Mouse (Mus musculus): ENCODE data around the gene Dnaja3. TPM values are rescaled to one million over a fixed set of nuclear protein-coding genes. Genes with fewer than 3 reads are reported as not detected.
A peak's percentile ranks its signal among the peaks of the same experiment; 100 is the strongest.
"Not testable (repeated sequence)": the region's sequence is repeated elsewhere in the genome, so short reads cannot be mapped to it uniquely, and the experiment has no call there.

Gene Dnaja3
- total RNA-seq, 2 experiments from 2014 or later = 56.9 to 62.2 TPM

DNA sequence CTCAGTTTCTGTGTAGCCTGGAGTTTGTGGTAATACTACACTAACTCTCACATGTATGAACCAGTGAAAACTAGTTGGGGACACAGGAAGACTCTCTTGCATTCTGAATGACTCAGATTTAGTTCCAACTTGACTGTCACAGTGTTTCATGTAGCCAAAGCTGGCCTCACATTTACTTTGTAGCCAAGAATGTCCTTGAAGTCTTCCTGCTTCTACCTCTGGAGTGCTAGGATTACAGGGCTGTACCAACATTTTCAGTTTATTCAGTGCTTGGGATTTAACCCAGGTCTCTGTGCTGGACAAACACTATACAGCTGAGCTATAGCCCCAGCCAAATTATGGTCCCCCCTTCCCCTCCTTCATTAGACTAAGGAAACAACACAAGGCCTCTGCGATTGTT, 102.4 kb downstream of the Dnaja3 start:
- no peak for DNase-seq (ENCODE audit: extremely low spot score in 1 of 2, low spot score in 2 of 2)
- no peak for TF ChIP-seq CTCF (IDR thresholded peaks at IDR 0.05)
- intact Hi-C loops (cut with DNase I) = no loop called here
- Histone ChIP-seq H3K27ac (no peak overlapping the region), H3K4me3 (no peak overlapping the region)

DNA sequence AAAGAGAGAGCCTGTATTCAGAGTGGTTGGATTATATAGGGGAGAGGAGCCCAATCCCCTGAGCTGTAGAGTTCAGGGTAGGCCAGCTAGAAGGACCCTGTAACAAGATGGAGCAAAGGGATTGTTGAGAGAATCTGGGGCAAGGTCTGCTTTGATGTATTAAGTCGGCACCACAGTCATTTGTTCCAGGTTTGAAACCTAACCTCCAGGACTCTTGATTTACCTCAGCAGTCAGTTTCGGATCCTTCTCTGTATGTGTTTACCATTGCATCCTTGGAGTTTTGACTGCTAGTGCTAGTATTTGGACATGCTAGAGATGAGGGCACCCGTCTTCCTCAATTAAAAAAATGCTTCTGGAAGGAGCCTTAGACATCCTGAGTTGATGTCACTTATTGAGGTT, 112.4 kb downstream of the Dnaja3 start:
- DNase-seq (ENCODE audit: extremely low spot score in 1 of 2, low spot score in 2 of 2) = no peak
- H3K4me3 ChIP-seq = no peak overlapping the region
- intact Hi-C loops (cut with DNase I) = no loop called here
- no peak overlapping the region for H3K27ac ChIP-seq
- TF ChIP-seq CTCF (IDR thresholded peaks at IDR 0.05) = no peak

DNA sequence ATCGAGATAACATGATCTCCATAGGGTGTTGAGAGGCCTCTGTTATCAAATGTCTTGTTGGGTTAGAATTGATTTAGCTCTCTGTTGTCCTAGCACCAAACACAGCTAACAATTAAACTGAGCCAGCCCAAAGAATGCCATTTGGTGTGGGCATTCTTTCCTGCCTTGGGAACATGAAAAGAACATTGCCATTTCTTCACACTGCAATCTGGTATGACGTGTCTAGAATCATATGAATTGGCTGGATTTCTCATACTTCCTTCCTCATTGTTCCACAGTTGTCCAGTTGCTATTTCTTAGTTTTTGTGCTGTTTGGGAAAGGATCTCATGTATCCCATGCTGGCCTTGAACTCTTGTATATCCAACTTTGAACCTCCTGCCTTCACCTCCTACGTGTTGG, 114.3 kb downstream of the Dnaja3 start:
- intact Hi-C loops (cut with DNase I) = no loop called here
- DNase-seq (ENCODE audit: extremely low spot score in 1 of 2, low spot score in 2 of 2) = no peak
- no peak for TF ChIP-seq CTCF (IDR thresholded peaks at IDR 0.05)
- no peak overlapping the region for H3K27ac ChIP-seq
- no peak overlapping the region for H3K4me3 ChIP-seq

DNA sequence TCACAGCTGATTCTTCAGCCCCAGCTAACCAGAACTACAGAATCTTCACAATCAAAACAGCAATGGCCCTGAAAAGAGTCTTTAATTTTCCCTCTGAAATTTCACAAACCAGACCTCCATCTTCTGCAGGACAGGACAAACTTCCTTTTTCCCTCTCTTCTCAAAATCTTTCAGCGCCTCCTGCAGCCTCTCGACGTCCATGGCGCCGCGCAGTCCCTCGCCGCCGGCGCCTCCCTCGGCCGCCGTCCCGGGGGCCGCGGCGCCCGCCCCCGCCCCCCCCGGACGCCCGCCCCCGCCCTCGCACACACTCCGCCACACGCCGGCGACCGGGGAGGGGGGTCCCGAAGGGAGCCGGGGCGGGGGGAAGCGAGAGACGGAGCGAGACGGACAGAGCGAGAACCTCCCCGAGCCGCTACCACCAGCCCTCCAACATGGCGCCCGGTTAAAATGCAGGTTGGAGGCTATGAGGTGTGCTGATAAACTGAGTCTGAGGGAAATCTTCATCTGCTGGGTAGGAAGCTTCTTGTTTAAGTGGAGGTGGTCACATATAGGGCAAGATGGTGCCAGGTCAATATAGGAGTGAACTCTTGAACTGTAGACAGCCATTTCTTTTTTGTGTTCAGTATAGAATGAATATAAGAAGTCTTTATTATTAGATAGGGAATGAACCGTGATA, 117.0 kb downstream of the Dnaja3 start:
- intact Hi-C loops (cut with DNase I); DNase-seq (ENCODE audit: extremely low spot score in 1 of 2, low spot score in 2 of 2): not testable (repeated sequence)
- Histone ChIP-seq H3K4me3 (peak overlapping the region; percentile 33), H3K27ac (peak overlapping the region; percentile 76)

Other genes starting within 250 kb of the Dnaja3 start
- gene Adcy9, start 219.5 kb upstream of the Dnaja3 start, total RNA-seq (2021) = 10 to 100 TPM; 73.3 to 80.4 TPM
- gene Srl, start 98.2 kb upstream of the Dnaja3 start, total RNA-seq (2021) = 1 to 10 TPM; 5.1 to 5.9 TPM
- 1 to 10 TPM; 2.9 to 4.3 TPM for gene Tfap4, start 80.1 kb upstream of the Dnaja3 start, total RNA-seq (2021)
- gene Glis2, start 45.3 kb upstream of the Dnaja3 start, total RNA-seq (2021) = 10 to 100 TPM; 12.9 to 16.2 TPM
- 10 to 100 TPM; 78.1 to 94.1 TPM for gene Pam16, start 15.0 kb upstream of the Dnaja3 start, total RNA-seq (2021)
- 10 to 100 TPM; 11.5 to 13.1 TPM for gene Vasn, start within 50 bp of the Dnaja3 start, total RNA-seq (2021)
- 10 to 100 TPM; 76.7 to 92.0 TPM for gene Coro7, start 39.8 kb downstream of the Dnaja3 start, total RNA-seq (2021)
- gene Nmral1, start 79.4 kb downstream of the Dnaja3 start, total RNA-seq (2021) = 10 to 100 TPM in 1 of 2 experiments, 1 to 10 TPM in 1; 9.7 to 10.8 TPM
- gene Hmox2, start 86.4 kb downstream of the Dnaja3 start, total RNA-seq (2021) = 10 to 100 TPM; 76.1 to 79.1 TPM
- gene Cdip1, start 150.3 kb downstream of the Dnaja3 start, total RNA-seq (2021) = 100 to 1,000 TPM; 189 to 204 TPM
- not detected for gene 4930562C15Rik, start 195.4 kb downstream of the Dnaja3 start, total RNA-seq (2021)
- 10 to 100 TPM; 91.8 to 93.7 TPM for gene Ubald1, start 240.3 kb downstream of the Dnaja3 start, total RNA-seq (2021)
- 100 to 1,000 TPM; 208 to 211 TPM for gene Mgrn1, start 246.3 kb downstream of the Dnaja3 start, total RNA-seq (2021)

All from left cerebral cortex, adult 2 months (tissue).